Mouse (Mus musculus) megakaryocyte, embryonic 14.5 days (primary cell): Measurements from ENCODE around the gene Rbms1. TPM values are rescaled to one million over a fixed set of nuclear protein-coding genes. Genes with fewer than 3 reads are reported as not detected.

Source experiments
- H3K27me3 ChIP-seq: replicated peaks from 2 replicates; pipeline ENCODE3; 2012; ENCODE audit warnings: inconsistent platforms
- H3K36me3 ChIP-seq: replicated peaks from 2 replicates; pipeline ENCODE3; 2012; ENCODE audit warnings: low read length, inconsistent platforms, mixed read lengths
- H3K4me1 ChIP-seq: 2 replicates; pipeline ENCODE4 v1.6.1; 2012; ENCODE audit warnings: inconsistent platforms
- H3K4me3 ChIP-seq: replicated peaks from 2 replicates; pipeline ENCODE3; 2012; ENCODE audit warnings: moderate library complexity, mild to moderate bottlenecking, inconsistent platforms
- H3K9me3 ChIP-seq: 2 replicates; pipeline ENCODE4 v1.6.1; 2012; ENCODE audit warnings: inconsistent platforms
- FLI1 ChIP-seq: IDR thresholded peaks from 2 replicates; pipeline ENCODE4 v1.6.1; 2012; ENCODE audit warnings: low read length, inconsistent platforms, mixed read lengths
- GATA1 ChIP-seq: IDR thresholded peaks from 3 replicates; pipeline ENCODE4 v1.6.1; 2012; ENCODE audit warnings: mixed read lengths, low read length, inconsistent platforms, borderline replicate concordance
- polyA plus RNA-seq: library from polyadenylated mRNA; stranded (reverse); fragments of >175 nt; gene quantifications from 2 replicates; pipeline ENCODE4 v1.2.3, GENCODE M21; 2012; ENCODE audit warnings: low replicate concordance; ENCODE audit not compliant: insufficient read depth

The Rbms1 gene
- polyA plus RNA-seq, 1 experiment = 22.6 TPM

DNA sequence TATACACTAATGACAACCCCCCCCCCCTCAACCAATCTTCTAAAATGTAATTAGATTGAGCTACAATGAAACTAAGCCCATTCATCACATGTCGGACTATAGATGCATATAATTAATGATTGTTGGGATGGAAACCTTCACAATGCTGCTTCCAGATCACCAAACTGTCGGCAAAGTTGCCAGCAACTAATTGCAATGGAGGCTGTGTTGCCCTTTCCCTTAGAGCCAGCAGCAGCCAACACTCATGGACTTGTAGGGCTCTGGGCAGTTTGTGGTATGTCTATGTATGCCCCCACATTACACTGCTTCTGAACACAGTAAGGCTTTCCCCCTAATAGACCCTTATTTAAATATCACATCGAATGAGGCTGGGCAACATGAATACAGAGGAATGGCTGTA lies 173.9 kb downstream of the Rbms1 start:
- H3K4me3 ChIP-seq = no peak overlapping the region
- H3K36me3 ChIP-seq = peaks cover 61% of the 10 kb centered on the region
- H3K9me3 ChIP-seq = no peaks in the 10 kb centered on the region
- no peaks in the 10 kb centered on the region for H3K27me3 ChIP-seq
- TF ChIP-seq GATA1 (no peak), FLI1 (no peak)
- peaks cover 22% of the 10 kb centered on the region for H3K4me1 ChIP-seq

DNA sequence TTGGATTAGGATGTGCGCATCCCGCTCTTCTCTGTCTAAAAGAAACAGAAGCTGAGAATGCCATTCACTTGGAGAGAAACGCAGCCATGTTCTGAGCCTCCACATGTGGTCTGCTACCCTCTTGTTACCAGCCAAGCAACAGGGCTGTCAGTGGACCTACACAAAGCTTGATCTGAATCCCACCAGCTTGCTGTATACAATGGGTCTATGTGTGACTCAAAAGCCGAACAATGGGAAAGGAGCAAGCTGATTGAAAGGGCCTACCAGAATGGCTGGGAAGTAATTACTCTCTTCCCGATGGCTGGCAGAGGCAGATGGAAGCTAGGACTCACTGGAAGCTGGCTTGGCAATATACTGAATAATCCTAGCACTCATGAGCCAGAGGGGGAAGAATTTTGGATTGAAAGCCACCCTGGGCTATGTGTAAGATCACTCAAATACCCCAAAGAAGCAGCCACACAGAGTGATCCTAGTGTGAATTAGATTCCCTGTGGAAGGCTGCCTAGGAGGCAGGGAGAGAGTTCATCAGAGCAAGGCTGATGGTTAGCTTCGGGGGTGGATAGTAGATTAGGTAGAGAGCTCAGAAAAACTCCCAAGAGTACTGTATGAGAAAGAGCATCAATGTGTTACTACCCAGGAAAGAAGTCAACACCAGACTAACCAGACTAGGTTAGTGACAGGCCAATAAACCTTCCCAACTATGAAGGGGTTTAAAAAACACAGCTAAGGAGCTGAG lies 174.7 kb downstream of the Rbms1 start:
- no peak overlapping the region for H3K4me3 ChIP-seq
- H3K27me3 ChIP-seq = no peaks in the 10 kb centered on the region
- peaks cover 54% of the 10 kb centered on the region for H3K36me3 ChIP-seq
- H3K9me3 ChIP-seq = no peaks in the 10 kb centered on the region
- peaks cover 22% of the 10 kb centered on the region for H3K4me1 ChIP-seq
- TF ChIP-seq GATA1 (no peak), FLI1 (no peak)

DNA sequence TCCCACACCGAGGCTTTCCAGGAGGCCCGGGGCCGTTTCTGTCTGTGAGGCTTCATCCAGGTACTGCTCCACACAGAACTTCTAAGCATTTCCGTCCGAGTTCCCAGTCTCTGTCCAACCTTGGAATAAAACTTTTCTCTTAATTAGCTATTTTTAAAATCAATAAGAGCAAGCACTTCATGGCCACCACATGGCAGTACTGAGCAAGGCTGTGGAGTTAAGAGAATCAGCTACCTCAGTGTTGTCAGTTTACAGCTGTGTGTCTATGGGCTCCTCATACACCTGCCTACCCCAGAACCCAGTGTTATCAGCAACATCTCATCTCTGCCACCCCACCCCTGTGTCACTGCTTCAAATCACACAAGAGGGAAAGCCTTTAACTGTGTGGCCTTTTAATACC lies 175.9 kb downstream of the Rbms1 start:
- Histone ChIP-seq H3K36me3 (peaks cover 54% of the 10 kb centered on the region), H3K27me3 (no peaks in the 10 kb centered on the region), H3K4me1 (peaks cover 22% of the 10 kb centered on the region), H3K9me3 (no peaks in the 10 kb centered on the region), H3K4me3 (no peak overlapping the region)
- TF ChIP-seq FLI1 (no peak), GATA1 (no peak)

DNA sequence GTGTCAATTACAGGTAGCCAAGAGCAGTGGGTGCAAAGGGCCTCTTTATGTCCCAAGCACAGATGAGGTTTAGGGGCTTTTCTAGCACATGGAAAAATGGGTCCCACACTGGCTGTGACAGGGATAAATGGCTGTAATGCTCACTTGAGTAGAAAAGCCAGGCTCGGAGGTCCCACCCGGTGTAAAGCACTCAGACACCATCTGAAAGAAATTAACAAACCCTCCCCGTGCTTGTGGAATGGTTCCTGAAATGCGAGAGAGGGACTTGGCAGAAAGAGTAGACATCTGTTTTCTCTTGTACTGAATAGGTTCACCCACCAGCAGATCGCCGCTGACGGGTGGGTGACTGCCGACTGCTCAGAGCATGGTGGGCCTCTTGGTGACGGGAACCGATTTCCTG lies 176.7 kb downstream of the Rbms1 start:
- Histone ChIP-seq H3K4me1 (peaks cover 22% of the 10 kb centered on the region), H3K27me3 (no peaks in the 10 kb centered on the region), H3K4me3 (no peak overlapping the region), H3K36me3 (peaks cover 57% of the 10 kb centered on the region), H3K9me3 (no peaks in the 10 kb centered on the region)
- no peak for TF ChIP-seq GATA1

DNA sequence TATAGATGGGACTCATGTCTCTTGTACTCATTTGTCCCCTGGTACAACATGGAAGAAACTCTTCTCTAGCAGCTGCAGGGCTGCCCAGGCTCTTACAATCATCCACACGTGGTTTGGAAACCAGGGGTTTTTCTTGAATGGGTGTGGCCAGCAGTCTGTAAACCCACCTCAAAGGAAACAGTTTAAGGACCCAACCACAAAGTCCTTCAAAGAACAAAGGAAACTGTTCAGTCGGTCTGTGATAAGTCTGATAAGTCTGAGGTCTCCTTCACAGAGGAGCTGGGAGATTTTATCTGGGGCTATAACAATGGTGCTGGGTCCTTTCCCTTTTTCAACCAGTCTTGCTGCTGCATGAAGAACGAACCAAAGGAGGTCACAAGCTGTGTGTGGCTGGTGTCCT lies 188.5 kb downstream of the Rbms1 start:
- no peaks in the 10 kb centered on the region; the same call in 1 of the 2 replicates for H3K9me3 ChIP-seq
- H3K4me3 ChIP-seq = no peak overlapping the region
- peaks cover 87% of the 10 kb centered on the region for H3K36me3 ChIP-seq
- H3K4me1 ChIP-seq = peaks cover 27% of the 10 kb centered on the region
- TF ChIP-seq FLI1 (no peak), GATA1 (no peak)
- no peaks in the 10 kb centered on the region for H3K27me3 ChIP-seq

DNA sequence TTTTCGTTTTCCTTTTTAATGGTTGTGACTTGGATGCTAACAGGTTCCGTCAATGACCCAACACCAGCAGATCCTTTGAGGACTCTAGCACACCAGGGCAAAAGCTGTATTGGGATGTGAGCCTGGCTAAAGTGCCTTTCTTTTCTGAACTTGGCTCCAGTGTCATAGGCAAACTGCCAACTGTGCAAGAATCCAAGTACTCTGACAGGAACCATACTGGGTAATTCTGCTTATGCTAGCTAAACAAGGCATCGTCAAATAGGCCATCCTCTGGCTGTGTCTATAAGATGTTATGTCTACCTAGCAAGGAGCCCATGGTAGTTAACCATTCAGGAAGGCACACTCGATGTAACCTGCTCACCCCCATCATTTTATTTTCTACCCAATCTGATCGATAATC lies 189.4 kb downstream of the Rbms1 start:
- H3K27me3 ChIP-seq = no peaks in the 10 kb centered on the region
- H3K4me3 ChIP-seq = no peak overlapping the region
- H3K9me3 ChIP-seq = no peaks in the 10 kb centered on the region; the same call in 1 of the 2 replicates
- H3K36me3 ChIP-seq = peaks cover 86% of the 10 kb centered on the region
- TF ChIP-seq GATA1 (no peak), FLI1 (no peak)
- H3K4me1 ChIP-seq = peaks cover 22% of the 10 kb centered on the region

DNA sequence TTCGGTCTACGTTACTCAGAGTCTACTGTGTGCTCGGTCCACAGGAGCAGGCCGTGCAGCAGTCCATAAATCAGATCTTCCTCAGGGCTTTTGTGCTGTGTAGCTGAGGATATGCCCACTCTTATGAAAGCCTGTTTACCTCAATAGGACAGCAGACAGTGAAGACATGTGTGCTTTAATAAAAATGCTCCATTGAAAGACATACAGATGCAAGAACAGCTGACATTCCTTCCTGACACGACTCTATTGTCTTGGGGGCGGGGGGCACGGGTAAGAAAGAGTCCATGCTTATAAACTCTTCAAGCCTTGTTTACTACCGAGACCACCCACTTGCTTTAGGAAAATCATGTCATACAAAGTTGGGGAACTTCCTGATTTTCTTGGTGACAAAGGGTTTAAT lies 196.6 kb downstream of the Rbms1 start:
- Histone ChIP-seq H3K4me3 (no peak overlapping the region), H3K27me3 (no peaks in the 10 kb centered on the region), H3K36me3 (peaks cover 86% of the 10 kb centered on the region), H3K4me1 (no peaks in the 10 kb centered on the region), H3K9me3 (no peaks in the 10 kb centered on the region)
- TF ChIP-seq FLI1 = no peak
- no peak for TF ChIP-seq GATA1

DNA sequence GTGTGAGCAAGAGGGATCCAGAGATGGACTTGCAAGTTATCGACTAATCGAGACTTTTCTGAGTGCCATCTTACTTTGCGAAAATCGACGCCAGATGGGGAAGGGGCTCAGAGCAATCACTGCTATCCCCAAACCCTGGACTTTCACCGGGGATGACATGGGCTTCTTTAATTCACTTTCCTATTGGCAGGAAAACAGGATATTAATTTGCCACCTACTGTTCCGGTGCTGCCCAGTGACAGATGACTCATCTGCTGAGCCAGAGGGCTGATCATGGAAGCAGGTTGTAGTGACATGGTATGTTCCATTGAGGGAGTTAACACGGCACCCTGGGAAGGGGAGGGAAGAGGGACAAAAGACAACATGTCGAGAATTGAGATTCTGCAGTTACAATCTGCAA lies 206.8 kb downstream of the Rbms1 start:
- H3K4me1 ChIP-seq = no peaks in the 10 kb centered on the region; the same call in 1 of the 2 replicates
- H3K36me3 ChIP-seq = peaks cover 71% of the 10 kb centered on the region
- no peak overlapping the region for H3K4me3 ChIP-seq
- no peaks in the 10 kb centered on the region for H3K9me3 ChIP-seq
- H3K27me3 ChIP-seq = no peaks in the 10 kb centered on the region
- TF ChIP-seq GATA1 = no peak
- no peak for TF ChIP-seq FLI1

DNA sequence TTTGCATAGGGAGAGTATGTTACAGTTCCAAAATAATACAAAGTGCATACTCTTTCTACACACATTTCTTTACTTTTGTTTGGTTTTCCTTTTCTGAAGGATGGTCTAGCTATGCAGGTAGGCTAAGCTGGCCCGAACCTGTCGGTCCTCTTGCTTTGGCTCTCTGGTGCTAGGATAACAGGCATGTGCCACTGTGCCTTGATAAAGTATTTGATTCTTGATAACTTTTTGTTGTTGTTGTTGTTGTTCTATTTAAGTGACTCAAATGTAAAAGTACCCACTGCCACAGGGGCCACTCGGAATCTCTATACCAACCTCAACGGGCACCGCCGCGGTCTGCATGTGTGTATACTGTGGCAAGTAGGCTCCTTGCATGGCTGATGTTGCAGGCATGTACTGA lies 207.9 kb downstream of the Rbms1 start:
- Histone ChIP-seq H3K4me1 (no peaks in the 10 kb centered on the region; the same call in 1 of the 2 replicates), H3K36me3 (peaks cover 62% of the 10 kb centered on the region), H3K27me3 (no peaks in the 10 kb centered on the region), H3K4me3 (no peak overlapping the region), H3K9me3 (no peaks in the 10 kb centered on the region)
- no peak for TF ChIP-seq GATA1
- no peak for TF ChIP-seq FLI1

DNA sequence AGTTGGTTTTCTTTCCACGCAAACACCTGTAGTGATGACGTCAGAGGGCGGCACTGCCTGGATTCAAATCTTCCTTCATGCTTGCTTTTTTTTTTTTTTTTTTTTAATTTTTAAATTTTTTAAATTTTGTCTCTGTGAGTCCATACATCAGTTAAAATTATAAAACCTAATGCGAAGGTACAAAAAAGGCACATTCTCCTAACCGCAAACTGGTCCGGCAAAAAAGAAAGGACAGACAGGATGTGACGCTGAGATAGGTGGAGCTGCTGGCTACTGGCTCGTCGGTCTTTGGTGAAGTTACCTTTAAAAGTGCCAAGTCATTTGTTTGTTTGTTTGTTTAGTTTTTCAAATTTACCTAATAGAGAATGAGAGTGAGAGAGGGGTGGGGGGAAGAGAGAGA lies 211.7 kb downstream of the Rbms1 start:
- TF ChIP-seq FLI1 (no peak), GATA1 (no peak)
- H3K36me3 ChIP-seq = peaks cover 42% of the 10 kb centered on the region
- H3K9me3 ChIP-seq = no peaks in the 10 kb centered on the region
- H3K4me3 ChIP-seq = no peak overlapping the region
- H3K27me3 ChIP-seq = peaks cover 1% of the 10 kb centered on the region
- no peaks in the 10 kb centered on the region for H3K4me1 ChIP-seq

DNA sequence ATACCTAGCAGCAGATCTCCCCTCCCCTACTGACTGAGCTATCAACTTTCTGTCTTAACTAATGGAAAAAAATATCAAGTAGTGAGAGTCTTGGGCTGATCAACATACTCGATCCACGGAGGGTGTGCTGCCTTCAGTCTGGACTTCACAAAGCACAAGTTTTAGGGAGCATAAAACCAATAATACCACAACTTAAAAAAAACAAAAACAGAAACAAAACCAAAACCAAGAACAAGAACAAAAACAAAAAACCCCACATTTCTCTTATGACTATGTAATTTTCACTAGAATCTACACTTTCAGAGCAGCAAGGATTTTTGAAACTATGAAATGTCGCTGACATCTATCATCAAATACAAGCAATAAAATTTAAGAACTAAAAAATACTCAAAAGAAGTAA lies 212.4 kb downstream of the Rbms1 start:
- peaks cover 35% of the 10 kb centered on the region for H3K36me3 ChIP-seq
- no peaks in the 10 kb centered on the region for H3K4me1 ChIP-seq
- no peak overlapping the region for H3K4me3 ChIP-seq
- no peaks in the 10 kb centered on the region for H3K9me3 ChIP-seq
- TF ChIP-seq GATA1 = no peak
- TF ChIP-seq FLI1 = no peak
- peaks cover 1% of the 10 kb centered on the region for H3K27me3 ChIP-seq
